In the genomic region with DNA sequence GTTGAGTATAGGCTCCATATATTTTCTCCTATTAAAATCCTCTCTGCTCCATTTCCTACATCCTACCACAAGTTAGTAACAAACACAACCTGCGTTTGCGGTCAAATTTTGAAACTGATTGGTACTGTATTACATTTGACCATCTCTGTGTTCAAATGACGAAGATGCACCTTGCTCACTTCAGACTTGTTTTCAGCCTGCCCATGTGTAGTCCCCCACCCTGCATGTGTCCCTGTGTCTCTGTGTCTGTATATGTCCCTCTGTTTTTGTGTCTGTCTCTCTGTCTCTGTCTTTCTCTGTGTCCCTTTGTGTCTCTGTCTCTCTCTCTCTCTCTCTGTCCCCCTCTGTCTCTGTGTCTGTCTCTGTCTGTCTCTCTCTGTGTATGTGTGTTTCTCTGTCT, we compare ENCODE assay signal across 18 mouse cellular contexts.
"Had no signal": no experiment of that assay in that cellular context is flagged by ENCODE, and none has a peak within 500 bp of the region (broad histone marks: within the 10 kb centered on the region; RNA-seq: fewer than 3 reads in every experiment).

No protein-coding gene starts in this region.

- H3K4me2 ChIP-seq: lung, embryonic 14.5 days; midbrain, embryonic 13.5 days; midbrain, embryonic 15.5 days; neural tube, embryonic 13.5 days; neural tube, embryonic 15.5 days had no signal

- ATAC-seq: midbrain, embryonic 13.5 days; midbrain, embryonic 15.5 days had no signal

- H3K27ac ChIP-seq: midbrain, embryonic 10.5 days; midbrain, embryonic 13.5 days; midbrain, embryonic 15.5 days; neural tube, embryonic 13.5 days; neural tube, embryonic 15.5 days had no signal

- H3K27me3 ChIP-seq: midbrain, embryonic 15.5 days; neural tube, embryonic 13.5 days; neural tube, embryonic 15.5 days had no signal

- H3K9me3 ChIP-seq: midbrain, embryonic 15.5 days had no signal

- H3K9ac ChIP-seq: lung, embryonic 14.5 days; midbrain, embryonic 13.5 days; midbrain, embryonic 15.5 days; neural tube, embryonic 13.5 days; neural tube, embryonic 15.5 days had no signal

- DNase-seq: lung, adult 18-20 months; lung, embryonic 14.5 days; lung, postnatal 10 days; lung, postnatal 4 days; retina, postnatal 1 day; right cerebral cortex, adult 18-20 months; right cerebral cortex, postnatal 25 days; right cerebral cortex, postnatal 4 days; spleen, adult 18-20 months; thymus, adult 18-20 months; thymus, postnatal 14 days; thymus, postnatal 36 days had no signal

- H3K4me3 ChIP-seq: midbrain, embryonic 10.5 days; midbrain, embryonic 13.5 days; midbrain, embryonic 15.5 days; myocyte; neural tube, embryonic 13.5 days; neural tube, embryonic 15.5 days had no signal

- H3K36me3 ChIP-seq: midbrain, embryonic 10.5 days; midbrain, embryonic 13.5 days; midbrain, embryonic 15.5 days; neural tube, embryonic 13.5 days had no signal
